Mouse (Mus musculus) right cerebral cortex, postnatal 14 days (tissue): ENCODE results near the gene Ago1.

ENCODE experiments used
- DNase-seq: peaks from one replicate; pipeline ENCODE4 v3.0.0; 2022

Ago1 gene

DNA sequence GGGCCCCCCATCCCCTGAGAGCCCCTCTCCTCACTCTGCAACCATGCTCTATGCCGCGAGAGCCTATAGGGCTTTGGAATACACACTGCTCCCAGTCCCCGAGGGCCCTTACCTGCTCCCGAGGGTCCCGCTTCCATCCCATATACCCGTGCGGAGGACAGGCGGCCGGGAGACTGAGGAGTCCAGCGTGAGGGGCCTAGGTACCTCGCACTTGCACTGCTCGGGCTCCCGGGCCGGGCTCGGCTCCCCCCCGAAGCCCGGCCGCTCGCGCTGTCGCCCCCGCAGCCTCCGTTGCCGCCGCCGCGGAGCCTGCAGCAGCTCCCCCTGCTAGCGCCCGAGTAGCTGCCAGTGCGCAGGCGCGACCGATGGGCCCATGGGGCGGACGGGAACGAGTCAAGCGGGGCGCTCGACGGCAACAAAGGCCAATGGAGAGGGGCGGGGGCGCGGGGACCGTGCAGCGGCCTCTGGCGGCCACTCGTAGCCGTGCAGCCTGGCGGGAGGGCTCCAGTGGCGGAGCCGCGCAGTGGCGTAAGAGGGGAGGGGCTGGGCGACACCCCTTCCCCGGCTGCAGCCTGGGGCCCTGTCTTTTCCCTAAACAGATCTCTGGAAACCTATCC, at the start of gene Ago1:
Gene Ago1, minus strand, starts transcription at position 299 of the 617 bp plus-strand sequence.
- DNase-seq = peak; percentile 94

DNA sequence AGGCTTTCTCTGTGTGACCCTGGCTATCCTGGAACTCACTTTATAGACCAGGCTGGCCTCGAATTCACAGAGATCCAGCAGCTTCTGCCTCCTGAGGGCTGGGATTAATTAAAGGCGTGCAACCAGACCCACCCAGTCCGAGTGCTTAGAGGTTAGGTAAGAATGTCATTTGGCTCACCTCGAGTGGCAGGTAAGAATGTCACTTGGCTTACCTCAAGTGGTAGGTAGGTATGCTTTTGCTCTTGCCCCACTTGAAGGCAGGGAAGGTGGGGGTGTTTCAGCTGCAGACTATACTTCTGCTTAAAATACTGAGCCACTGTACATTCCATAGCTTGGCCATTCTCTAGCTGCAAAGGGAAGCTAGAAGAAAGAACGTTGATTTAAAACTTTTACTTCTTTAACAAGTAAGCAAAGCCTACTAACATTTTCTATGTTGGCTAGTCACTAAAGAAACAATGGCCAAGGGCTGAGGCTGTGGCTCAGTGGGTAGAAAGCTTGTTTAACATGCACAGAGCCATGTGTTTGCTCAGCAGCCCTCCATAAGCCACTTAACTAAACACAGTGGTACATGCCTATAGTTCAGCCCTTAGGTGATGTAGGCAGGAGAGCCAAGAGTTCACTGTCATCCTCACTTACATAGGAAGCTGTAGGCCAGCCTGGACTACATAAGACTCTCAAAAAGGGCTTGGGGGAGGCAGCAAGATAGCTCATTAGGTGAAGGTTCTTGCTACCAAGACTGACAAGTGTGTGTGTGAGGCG, 44.1 kb upstream of the Ago1 start:
- no peak for DNase-seq

DNA sequence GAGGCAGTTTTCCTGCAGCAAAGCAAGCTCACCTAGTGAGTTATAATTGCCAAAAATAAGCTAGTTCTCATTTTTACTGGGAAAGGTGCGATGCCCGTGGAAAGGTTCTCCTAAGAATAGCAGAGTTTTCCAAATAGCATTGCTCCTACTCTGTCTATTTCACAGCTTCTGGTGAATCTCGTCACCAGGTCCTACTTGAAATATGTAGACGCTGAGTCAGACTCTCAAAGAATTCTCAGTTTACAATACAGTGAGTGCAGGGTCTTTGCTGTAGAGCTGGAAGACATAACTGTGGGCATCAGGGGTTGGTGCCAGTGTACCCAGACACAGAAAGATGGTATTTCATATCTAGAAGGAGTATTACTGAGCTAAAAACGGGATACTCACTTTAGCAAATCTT, 42.6 kb upstream of the Ago1 start:
- no peak for DNase-seq

DNA sequence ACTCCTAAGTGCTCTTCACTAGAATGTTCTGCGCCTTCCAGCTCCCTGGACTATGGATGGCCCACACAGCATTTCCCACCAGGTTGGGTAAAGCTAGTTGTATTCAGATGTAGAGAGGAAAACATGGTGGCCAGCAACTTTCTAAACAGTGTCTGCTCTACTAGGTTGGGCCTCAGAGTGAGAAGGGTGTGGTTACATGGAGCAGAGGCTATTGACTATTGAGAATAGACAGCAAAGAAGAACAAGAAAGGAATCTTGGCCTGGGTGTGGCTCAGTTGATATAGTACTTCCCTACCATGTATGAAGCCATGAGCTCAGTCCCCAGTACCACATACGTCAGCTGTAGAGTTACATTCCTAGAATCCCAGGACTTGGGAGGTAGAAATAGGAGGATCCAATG, 40.7 kb upstream of the Ago1 start:
- DNase-seq = no peak

DNA sequence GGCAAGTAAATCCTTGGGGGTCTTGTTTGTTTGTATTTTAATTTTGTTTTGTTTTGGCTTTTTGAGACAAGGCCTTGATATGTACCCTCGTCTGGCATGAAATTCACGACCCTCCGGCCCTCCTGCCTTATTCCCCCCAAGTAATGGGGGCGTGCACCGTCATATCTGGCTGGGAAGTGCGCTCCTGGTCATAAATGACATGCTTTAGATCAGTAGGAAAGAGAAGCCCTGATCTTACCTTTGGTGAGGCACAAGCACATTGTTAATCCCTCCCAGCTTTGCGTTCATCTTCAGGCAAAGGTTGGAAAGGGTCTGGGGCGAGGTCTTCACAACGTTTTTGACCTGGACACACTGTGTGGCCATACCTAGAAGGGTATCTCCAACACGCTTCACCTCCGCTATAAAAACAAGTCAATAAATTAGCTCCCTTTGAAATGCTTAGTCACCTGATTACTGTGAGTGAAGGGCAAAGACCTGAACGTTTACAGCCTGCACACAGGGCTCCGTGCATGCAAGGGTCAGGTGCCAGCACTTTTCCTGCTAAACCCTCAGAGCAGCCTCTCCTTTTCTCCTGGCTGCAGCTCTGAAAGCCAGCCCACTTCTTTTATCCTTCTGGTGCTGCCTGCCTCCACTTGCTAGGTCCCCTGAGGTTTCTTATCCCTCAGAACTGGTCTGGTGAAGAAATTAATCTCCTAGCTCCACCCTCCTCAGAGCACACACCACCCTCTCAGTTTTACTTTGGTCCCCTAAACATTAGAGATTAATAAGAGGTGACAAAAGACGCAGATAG, 39.9 kb upstream of the Ago1 start:
- no peak for DNase-seq

DNA sequence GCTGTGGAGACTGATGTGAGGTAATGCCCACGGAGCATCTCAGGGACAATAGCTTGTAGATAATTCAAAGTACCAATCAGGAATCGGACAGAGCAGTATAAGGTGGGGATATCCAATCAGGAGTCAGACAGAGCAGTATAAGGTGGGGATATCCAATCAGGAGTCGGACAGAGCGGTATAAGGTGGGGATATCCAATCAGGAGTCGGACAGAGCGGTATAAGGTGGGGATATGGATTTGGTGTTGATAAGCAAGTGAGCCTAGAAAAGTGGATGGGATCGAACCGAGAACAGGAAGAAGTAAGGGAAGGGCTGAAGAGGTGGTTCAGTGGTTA, 34.6 kb upstream of the Ago1 start:
- no peak for DNase-seq

DNA sequence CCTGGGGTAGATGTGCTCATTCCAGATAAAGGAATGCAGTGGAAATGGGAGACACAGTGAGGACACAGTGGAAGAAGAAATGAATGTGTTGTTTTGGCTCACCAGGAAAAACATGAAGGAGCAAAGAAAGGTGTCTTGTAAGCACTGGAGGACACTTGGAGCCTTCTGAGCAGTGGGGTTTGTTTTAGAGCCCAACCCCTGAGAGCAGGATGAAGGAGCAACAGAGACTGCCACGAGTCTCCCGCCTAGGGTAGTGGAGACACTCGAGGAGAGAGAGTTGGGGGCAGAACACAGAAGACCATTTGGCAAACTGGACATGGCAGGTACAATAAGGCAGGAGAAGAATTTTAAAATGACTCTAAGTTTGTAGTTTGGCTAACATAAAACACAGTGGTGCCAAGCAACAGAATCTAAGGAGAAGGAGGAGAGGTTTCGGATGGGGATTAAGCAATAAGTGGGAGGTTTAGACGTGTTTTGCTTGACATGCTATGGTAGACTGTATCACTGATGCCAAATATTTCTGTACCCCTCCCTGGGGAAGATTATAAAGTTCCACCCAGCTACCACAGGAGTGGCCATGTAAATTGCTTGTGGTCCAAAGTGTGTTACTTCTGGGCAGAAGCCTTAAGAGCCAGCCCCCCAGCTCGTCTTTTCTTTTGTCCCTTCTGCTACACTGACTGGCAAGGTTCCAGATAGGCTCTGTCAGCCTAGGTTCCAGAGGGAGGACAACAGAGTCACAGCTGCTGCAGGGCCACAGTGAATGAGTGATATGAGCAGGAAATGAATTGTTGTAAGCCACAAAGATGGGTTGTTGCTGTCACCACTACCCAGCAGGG, 34.0 kb upstream of the Ago1 start:
- no peak for DNase-seq

DNA sequence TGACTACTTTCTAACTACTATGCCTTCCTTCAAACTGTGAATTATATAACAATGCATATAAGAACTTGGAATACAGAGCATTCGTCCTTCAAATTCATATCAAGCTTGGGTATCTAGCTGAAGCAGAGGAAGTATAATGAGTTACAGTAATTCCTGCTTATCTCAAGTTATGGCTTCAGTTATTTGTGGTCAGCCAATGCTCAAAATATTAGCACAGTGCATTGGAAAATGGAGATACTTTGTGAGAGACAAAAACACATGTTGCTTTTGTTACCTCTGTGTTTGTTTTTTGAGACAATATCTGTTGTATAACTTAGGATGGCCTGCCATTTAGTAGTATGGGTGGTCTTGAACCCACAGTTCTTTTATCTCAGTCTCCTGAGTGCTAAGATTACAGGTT, 30.2 kb upstream of the Ago1 start:
- no peak for DNase-seq

DNA sequence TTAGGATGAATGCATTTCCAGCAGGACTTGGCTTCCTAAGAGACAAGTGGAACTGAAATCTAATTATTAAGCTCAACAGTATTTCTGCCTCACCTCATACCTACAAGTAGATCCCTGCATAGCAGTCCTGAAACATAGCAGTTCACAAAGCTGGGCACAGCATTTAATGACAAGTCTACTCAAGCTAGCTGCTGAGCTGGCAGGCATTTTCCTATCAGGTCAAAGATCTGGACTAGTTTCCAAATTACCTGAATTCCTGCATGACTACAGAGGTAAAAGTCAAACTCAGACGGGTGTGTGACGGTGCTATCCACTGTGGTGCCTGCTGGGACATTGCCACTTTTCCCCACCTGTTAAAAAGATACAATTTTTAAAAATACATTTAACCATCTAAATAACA, 28.6 kb upstream of the Ago1 start:
- DNase-seq = no peak

DNA sequence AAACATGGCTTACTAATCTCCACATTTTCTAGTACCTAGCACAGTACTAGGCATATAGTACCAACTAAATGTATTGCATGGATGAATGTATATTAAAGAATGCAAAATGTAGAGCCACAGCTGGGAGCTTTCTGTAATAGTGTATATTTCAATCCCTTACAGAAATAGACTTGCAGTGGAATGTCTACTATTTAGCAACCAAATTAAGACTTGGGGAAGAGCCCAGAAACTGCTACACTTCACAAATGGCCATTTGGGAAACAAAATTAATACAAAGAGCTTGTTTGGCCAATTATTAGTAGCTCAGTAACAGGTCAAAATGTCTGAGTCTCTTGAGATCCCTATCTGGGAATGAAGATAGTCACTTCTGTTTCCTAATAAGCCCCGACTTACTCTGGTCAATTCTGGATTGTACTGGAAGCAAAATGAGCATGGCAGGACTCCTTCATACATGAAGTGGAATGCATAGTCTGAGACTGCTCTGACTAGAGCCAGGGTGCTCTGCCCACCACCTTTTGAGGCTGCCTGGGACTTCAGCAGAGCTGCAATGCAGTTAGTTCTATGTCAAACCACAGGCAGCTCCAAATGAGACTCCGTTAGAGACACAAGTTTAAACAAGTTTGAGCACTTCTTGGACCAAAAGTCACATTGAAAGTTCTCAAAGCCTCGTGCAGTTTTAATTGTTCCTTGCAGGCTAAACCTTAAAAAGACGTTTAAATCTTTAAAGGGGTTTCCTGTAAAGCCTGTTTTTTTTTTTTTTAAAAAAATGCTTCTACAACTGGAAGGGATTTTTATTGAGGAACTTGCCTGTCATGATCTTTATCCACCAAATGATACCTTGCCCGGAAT, 27.8 kb upstream of the Ago1 start:
- no peak for DNase-seq

DNA sequence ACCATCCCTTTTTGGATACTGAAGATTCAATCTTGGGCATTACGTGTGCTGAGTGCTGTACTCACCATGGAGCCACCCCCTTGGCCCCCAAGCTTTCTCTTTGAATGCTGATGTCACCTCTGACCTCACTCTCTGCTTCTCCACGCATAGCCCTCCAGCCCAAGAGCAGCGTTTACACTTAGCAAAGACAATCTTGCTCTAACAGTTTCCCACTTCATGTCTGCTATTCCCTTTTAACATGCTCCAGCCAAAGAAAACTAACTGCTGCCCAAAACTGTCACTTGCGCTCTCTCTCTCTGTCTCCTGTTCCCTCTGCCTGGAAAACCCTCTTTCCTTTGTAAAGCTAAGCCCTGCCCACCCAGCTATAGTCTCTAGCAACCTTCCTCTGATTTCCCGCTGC, 27.1 kb upstream of the Ago1 start:
- no peak for DNase-seq

DNA sequence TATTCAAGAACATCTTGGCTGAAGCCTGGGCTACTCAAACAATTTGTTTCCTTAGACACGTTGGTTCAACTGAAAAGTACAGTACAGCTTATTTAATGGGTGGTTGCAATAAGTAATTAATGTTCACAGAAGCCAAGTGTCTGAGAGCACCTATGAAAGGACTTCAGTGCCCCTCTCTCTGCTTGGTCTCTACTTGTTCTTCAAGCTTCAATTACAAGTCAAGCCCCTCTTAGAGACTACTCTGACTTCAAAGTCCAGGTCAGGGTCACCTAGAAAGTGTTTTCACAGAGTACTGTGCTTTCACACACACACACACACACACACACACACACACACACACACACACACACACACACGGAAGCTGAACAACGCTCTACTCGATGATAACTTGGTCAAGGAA, 25.0 kb upstream of the Ago1 start:
- no peak for DNase-seq

DNA sequence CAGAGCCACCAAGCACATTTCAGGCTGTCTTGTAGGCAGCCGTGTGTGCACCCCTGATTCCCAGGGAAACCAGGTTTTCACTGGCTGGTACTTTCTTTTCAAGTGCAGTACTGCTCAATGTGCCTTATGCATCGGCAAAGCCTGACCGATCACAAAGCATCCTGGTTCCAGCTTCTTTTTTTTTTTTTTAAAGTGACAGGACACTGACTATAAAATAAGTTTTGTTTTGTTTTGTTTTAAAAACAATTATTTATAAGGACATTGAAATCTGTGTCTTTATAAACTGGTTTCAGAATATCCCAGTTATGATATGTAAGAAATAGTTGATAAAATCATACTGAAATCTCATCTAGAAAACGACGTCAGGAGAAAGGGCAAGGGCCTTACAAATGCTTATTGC, 23.6 kb upstream of the Ago1 start:
- DNase-seq = no peak

DNA sequence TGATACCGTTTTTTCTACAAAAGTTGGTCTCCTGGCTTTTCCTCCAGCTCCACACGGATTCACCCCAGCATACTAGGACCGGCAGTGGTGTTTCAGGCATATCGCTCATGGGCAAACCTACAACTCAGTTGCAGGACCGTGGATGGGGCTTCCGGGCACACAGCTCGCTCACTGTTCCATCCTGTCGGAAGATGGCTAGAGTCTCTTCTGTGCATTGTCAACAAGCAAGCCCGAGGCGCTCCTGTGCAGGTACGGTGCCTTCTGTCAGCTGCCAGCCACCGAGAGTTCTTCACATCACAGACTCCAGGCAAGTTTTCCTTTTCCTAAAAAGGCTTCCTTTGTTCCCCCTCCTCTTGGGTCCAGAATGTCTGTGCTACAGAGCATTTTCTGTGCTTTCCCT, 22.3 kb upstream of the Ago1 start:
- DNase-seq = no peak

DNA sequence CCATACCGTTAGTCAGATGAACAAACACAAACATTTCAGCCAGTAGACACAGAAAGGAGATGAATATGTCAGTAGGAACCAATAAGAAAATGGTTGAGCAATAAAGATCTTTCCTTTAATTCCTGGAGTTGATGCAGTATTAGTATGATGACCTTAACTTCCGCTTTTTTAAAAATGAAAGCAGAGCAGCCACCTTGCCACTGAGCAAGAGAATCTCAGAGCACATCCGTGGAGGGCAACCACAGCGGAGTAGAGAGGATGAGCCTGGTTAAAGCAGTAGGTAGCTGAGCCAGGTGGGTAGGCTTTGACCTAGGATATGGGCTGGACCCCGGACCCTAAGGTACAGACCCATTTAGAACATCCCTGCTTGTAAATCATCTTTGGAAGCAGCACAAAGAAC, 21.4 kb upstream of the Ago1 start:
- no peak for DNase-seq

DNA sequence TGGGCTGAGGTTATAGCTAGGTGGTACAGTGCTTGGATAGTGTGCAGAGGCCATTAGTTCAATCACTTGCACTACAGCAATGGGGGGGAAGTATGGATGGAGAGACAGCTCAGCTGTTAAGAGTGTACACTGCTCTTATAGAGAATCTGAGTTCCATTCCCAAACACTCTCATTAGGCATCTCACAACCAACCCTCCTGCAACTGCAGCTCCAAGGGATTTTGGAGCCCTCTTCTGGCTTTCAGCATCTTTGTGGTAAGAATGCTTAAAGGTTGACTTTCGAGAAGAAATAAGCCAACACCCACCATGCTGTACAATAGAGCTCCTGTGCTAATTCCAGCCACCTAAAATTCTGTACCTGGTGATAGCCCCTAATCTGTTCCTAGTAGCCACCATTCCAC, 17.8 kb upstream of the Ago1 start:
- no peak for DNase-seq

DNA sequence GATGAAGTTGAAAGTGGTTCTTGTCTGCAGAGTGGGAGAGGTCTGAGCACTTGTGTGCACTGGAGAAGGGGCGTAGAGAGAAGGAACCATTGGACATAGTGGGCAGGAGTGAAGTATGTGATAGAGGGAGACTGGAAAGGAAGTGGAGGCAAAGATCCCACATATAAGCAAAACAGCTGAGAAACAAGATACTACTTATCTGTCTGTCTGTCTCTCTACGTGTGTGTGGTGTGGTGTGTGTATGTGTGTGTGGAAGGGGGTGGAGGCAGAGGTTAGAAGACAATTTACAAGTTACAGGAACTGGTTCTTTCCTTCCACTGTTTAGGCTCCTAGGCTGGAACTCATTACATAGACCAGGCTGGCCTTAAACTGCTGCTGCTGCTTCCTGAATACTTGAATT, 16.7 kb upstream of the Ago1 start:
- DNase-seq = no peak

DNA sequence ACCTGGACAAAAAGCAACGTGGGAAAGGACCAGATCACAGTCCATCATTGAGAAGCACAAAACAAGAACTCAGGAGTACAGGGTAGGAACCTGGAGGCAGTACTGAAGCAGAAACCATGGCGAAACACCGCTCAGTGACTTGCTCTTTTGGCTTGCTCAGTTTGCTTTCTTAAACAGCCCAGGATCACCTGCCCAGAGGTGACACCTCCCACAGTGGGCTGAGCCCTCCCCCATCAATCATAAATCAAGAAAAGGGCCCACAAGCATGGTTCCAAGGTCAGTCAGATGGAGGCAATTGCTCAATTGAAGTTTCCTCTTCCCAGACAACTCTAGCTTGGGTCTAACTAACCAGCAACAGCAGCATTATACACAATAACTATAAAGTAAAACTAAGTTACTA, 15.5 kb upstream of the Ago1 start:
- no peak for DNase-seq

DNA sequence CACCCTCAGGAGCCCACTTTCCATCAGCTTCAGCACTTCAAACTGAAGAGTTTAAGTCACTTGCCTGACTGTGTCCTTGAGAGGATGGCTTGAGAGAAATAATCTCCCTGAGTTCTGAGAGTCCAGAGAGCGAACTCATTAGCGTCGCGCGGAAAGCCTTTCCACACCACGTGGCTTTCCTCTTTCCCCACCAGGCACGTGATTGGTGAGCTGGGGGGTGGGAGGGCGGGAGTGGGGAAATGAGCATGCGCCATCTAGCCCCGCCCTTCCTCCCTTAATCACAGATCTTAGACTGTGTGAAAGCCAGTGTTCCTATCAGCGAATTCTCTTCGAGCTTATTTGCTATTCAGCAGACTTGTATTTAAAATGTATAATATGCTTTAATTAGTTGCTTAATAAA, 14.6 kb upstream of the Ago1 start:
- DNase-seq = no peak

DNA sequence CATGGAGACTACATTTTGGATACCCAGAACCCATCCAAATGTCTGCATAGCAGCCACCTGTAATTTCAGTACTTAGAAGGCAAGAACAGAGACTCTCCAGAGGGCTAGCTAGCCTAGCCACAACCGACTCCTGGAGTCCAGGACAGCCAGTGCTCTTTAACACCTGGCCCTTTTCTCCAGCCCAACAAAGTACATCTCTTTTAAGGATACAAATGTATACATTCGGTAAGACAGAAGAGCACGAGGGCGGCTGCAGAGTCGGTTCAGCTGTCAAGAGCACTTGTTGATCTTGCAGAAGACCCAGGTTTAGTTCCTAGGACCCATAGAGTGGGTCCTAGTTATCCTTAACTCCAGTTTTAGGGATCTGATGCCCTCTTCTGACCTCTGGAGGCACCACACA, 13.1 kb upstream of the Ago1 start:
- no peak for DNase-seq

DNA sequence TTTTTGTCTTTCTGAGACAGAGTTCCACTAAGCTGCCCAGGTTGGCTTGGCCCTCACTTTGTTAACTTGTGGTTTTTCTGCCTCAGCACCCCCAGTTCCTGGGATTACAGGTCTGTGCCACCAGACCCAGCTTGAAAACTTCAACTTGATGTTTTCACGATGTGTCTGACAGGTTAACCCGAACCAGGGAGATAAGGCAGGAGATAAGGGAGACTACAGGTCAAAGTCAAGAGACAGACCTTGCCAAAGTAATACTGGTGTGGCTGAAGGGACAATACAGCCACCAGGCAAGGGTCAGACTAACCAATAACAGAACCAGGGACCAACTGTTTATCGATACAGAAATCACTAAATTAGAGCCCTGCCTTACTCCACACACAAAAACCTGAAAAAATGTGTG, 11.9 kb upstream of the Ago1 start:
- DNase-seq = no peak

DNA sequence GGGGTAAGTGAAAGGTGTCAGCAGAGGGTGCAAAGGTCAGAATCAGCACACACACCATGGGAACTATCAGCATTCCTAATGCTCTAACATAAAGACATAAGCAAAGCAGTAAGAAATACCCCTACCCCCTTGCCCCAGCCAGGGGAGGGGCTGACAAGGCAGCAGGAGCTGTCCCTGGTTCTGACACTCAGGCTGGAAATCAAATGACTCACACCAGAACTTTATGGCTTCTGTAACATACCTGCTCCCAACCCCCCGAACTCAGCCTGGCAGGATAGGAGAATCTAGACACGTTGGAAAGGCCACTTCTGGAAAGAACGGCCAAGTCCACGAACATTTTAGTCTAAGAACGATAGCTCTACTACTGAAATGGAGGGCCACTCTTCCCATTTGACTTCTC, 4.6 kb upstream of the Ago1 start:
- DNase-seq = no peak

DNA sequence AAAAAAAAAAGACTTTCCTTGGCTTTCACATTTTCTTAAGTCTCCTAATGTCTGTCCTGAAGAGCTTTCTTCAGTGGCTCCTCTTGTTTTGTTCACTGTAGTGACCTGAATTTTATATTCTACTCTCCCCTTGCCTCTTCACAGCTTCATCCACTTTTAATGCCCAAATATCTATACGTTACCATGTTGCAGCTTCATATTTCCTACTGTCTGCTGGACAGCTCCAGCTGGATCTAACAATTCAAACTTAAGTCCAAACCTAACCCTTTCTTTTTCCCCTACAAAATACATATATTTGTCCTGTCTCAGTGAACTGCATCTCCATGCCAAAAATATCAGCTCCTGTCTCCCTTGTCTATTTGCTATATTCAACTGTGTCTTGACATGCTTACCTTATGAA, 951 bp upstream of the Ago1 start:
- DNase-seq = no peak
